Mouse (Mus musculus) cerebellum, postnatal 4 days (tissue): ENCODE data around the gene Arhgap23.

Experiments
- DNase-seq, 2 experiments: peaks; one replicate each; pipeline ENCODE4 v3.0.0; 2022; ENCODE audit warnings: low spot score in 2 of 2, mixed read lengths in 1 of 2

Gene Arhgap23

DNA sequence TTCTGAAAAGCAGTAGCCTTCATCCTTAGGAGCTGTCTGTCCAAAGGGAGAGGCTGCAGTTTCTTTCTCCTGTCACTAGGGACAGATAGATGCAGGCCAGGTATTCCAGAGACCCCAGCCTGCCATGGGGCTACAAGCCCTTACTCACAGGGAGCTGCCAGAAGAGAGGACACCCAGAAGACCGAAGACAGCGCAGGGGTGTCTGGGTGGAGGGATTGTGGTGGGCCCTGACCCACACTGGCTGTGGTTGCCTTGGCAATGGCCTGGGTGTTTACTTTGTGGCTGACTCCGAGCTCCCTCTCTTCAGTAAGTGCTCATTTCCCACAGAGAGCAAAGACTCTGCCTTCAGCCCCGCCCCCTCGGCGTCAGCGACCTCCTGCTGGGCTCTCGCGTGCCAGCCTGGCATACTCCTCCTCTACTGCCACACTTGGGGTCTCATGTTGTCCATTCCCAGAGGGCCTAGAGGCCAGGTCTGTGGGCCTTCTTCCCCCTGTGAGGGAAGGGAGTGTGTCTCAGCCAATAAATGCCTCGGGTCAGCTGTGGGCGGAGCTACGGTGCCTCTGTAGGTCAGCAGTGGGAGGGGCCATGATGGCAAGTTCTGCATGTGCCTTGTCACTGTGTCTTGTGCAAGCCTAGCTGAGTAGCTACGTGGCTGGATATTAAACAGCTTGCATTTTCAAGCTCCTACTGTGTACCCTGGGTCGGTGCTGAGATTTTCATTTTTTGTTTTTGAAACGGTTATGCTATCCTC is 19.5 kb downstream of the Arhgap23 start:
- peak in 1 of 2 experiments; percentile 26 for DNase-seq

DNA sequence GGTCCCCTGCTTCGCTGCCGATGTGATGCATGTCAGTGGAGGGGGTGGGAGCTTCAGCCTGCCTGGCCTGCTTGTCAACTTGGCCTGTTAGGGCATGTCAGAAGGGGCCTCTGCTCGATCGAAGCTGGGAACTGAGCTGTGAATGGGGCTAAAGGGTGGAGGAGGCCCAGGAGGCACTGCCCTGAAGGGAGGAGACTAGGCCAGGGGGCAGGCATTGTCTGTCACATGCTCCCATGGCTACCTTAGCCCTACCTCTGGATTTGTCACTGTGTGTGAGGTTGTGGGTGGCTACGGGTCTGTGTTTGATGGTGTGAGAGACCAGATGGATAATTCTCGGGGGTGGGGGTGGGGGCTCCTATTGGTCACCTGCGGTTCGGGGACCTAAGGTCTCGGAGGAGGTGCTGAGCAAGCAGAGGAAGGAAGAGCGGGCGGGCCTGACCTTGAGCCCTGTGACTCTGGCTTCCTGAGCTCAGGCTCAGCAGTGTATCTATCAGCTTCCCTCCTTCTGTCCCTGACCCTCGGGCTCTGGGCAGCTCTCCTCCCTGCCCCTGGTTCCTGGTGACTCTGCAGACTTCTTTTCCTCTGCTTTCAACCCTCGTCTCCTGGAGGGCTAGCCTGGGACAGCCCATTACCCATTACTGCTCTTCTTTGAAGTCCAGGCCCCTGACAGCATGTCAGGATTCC is 20.6 kb downstream of the Arhgap23 start:
- no peak for DNase-seq

GRCm38 (mm10) chr11:97437745-97438144 is 22.4 kb downstream of the Arhgap23 start:
- DNase-seq = no peak

DNA sequence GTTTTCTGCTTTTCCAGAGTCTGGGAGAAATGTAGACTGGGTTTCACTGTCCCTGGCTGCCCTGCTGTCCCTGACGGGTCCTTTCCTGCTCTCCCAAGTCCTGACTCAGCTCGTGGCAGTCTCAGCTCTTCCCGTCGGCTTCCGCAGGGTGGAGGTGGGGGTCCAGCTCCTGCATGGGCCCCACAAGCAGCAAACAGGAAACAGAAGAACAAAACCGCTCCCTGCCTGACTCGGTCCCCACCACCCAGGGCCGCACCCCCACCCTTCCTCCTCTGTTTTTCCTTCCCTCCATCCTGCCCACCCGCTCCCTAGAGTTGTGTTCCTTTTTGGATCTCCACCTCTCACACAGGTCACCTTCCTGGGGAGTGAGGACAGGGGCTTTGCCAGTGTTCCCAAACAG is 23.5 kb downstream of the Arhgap23 start:
- DNase-seq = no peak

GRCm38 (mm10) chr11:97439935-97440334 is 24.6 kb downstream of the Arhgap23 start:
- no peak for DNase-seq

GRCm38 (mm10) chr11:97440441-97440881 is 25.1 kb downstream of the Arhgap23 start:
- no peak for DNase-seq

DNA sequence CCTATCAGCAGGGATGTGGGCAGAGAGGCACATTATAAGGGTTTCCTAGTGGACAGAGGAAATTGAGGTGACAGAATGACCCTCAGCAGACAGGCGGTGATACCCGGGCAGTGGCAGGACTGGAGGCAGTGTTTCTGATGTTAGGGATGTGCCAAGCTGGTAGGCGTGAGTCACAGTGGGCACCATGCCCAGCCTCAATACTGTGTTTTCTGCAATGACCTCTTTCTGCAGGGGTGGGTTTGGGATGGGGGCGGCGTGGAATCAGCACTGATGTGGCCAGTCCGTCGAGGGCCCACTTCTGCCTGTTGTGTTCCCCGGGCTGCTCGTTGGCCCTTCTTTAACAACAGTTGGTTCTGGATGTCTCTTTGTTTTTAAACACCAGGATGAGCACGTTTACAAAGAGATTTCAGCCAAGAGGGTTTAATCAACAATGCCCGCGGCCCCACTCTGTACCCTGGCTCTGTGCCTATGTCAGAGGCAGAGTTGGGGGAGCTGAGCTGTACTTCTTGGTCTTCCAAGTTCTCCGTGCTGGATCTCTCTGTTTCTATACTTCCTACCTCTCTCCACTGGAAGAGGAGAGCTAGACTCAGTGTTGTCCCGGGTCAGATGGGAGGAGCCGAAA is 25.8 kb downstream of the Arhgap23 start:
- peak in 1 of 2 experiments; percentile 47 for DNase-seq

- DNase-seq = no peak
These were observed 26.4 kb downstream of the Arhgap23 start for GRCm38 (mm10) chr11:97441658-97442125.

DNA sequence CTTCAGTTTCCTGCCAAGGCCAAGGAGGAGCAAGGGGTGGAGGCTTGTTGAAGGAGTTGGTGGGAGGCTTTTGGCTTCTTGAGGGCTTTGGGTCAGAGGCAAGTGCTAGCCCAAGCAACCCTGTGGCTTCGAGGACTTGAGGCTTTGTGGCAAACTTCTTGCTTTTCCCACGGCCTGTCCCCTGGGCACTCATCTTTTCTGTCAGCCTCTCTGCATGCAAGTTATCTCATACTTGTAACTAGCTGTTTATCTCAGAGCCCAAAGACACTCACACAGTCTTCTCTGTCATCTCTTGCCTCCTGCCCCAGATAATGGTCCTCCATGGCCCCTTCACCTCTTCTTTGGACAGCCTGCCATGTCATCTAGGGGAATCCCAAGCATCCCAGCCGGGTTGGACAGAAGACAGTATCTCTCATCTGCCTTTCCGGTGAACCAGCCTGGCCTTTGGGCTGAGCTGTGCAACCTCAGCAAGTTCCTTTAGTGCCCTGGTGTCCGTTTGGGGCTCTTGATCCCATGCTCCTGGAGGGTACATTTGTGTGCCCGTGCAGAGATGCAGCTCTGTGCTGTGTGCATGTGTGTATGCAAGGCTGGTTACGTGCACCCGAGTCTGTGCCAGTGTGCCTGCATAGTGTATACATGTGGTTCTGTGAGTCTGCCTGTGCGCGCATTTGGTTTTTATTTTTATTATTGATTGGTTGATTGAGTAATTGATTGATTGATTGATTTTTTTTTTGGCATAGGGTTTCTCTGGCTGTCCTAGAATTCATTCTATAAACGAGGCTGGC is 27.8 kb downstream of the Arhgap23 start:
- no peak for DNase-seq

DNA sequence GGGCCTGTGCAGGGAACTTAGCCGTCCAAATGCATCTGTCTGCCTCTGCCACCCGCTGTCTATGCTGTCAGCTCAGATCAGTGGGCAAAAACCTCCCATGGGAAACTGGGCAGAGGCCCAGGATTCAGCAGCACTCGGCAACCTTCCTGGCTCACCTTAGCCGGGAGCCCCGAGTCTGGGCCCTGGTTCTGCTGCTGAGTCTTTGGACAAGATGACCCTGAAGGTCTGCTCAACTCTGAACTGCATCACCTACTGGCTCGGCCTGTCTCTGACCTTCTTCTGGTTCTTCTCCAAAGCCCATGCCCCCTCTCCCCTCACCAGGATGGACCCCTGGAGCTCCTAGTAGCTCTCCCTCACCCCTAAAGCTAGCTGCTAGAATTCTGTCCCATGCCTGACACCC is 30.3 kb downstream of the Arhgap23 start:
- no peak for DNase-seq

- DNase-seq = no peak
These were observed 30.7 kb downstream of the Arhgap23 start for GRCm38 (mm10) chr11:97445999-97446511.

DNA sequence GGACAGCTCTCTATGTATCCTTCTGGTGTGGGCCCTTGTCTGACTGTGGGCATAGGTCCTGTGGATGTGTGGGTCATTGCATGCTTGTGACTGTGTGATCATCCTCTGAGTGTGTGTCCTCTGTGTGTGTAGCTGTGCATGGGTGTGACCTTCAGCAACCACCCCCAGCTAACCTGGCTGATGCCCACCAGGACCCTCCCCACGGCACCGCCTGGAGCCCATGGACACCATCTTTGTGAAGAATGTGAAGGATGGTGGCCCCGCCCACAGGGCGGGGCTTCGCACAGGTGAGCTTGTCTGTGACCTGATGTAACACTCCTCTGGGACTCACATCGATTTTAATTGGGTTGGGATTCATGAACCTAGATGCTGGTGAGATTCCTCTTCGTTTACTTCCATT is 32.6 kb downstream of the Arhgap23 start:
- no peak for DNase-seq

- no peak for DNase-seq
These were observed 33.5 kb downstream of the Arhgap23 start for GRCm38 (mm10) chr11:97448611-97449394.

GRCm38 (mm10) chr11:97449601-97450293 is 34.4 kb downstream of the Arhgap23 start:
- DNase-seq = peak; percentile 47 to 73

DNA sequence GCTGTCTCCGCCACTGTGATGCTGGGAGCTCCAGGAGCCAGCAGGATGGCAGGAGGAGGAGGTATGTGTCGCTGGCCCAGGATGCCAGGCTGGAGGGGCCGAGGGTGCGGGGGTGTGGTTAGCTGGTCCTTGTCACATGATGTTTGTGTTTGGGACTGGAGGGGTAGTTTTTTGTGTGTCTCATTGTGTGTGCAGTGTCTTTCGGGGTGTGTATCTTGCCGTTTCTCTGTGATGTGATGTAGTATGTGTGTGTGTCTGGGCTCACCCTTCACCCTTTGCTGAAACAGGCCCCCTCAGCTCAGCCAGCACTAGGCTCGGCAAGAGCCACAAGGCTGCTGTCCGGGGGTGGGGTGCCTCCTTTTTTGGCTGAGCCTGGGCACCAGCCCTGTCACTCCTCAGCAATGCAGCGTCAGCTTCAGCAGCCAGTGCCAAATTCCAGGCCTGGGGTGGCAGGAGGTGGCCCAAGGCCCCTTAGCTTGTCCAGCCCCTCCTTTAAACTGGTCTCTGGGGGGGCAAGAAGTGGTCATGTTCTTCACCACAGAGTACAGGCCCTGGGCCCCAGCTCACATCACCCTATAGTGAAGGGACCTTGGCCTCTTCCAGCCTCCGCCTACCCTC is 35.1 kb downstream of the Arhgap23 start:
- DNase-seq = no peak

GRCm38 (mm10) chr11:97451625-97452024 is 36.3 kb downstream of the Arhgap23 start:
- DNase-seq = no peak

GRCm38 (mm10) chr11:97457120-97457519 is 41.8 kb downstream of the Arhgap23 start:
- DNase-seq = no peak

- DNase-seq = no peak
These were observed 46.0 kb downstream of the Arhgap23 start for GRCm38 (mm10) chr11:97461307-97461820.

GRCm38 (mm10) chr11:97462538-97462937 is 47.2 kb downstream of the Arhgap23 start:
- no peak for DNase-seq
